Mouse (Mus musculus) cerebellum, adult 2 months (tissue): ENCODE data around the gene Platr17.

Experiments used
- CTCF ChIP-seq: fragments of 200-500 bp; IDR thresholded peaks from 2 replicates; pipeline ENCODE4 v1.5.1; 2011; ENCODE audit warnings: low read depth, mild to moderate bottlenecking, control low read depth, low read length, moderate library complexity, borderline replicate concordance; ENCODE audit not compliant: insufficient read depth
- POLR2A ChIP-seq: fragments of 200-500 bp; IDR thresholded peaks from 2 replicates; pipeline ENCODE4 v1.6.1; 2011; ENCODE audit warnings: low read length, control low read depth, borderline replicate concordance; ENCODE audit not compliant: insufficient read depth

GRCm38 (mm10) chr17:33865330-33866030 is 39.5 kb upstream of the Platr17 start:
- TF ChIP-seq CTCF (peak; percentile 22; the same call in 1 of the 2 replicates), POLR2A (no peak)
